Mouse (Mus musculus) mesoderm, embryonic 11.5 days (tissue): ENCODE data around the gene Ankle1.

Experiments used
- DNase-seq: peaks from one replicate; pipeline ENCODE4 v3.0.0-alpha.2; 2012; ENCODE audit warnings: low read depth, low spot score

Ankle1 gene

GRCm38 (mm10) chr8:71381971-71382961, 23.5 kb upstream of the Ankle1 start:
- peak; percentile 91 for DNase-seq

DNA sequence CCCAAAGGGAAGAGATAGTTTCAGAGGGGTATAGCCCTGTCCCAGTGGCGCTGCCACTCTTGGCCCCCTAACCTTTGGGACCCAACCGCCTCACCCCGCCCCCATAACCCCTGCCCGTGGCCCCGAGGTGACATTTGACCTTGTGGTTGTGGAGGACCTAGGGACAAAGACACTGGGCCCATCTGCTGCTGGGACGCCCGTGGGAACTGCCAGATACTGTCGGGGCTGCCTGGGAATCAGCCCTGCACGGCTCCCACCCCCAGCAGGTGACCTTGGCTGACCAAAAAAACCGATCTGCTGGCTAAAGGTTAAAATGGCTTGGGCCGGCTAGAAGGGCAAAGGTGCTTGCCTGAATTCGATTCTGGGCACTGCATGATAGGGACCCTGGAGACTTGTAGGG, 22.4 kb upstream of the Ankle1 start:
- no peak for DNase-seq

DNA sequence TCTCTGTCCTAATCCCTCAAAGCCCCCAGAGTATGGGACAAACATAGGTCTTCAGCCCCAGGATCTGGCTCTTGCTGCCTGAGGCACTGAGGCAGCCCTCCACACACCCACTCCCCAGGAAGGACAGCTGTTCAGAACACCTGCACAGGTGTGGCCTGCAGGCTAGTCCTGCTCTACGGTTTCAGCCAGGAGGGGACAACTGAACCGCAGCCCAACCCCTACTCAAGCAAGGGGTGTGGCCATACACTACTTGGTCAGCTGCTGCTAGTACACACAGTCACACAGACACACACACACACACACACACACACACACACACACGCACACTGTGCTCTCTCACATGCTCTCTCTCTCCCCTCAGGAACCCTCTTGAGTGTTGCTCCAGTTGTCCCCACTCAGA, 21.9 kb upstream of the Ankle1 start:
- DNase-seq, result no peak

DNA sequence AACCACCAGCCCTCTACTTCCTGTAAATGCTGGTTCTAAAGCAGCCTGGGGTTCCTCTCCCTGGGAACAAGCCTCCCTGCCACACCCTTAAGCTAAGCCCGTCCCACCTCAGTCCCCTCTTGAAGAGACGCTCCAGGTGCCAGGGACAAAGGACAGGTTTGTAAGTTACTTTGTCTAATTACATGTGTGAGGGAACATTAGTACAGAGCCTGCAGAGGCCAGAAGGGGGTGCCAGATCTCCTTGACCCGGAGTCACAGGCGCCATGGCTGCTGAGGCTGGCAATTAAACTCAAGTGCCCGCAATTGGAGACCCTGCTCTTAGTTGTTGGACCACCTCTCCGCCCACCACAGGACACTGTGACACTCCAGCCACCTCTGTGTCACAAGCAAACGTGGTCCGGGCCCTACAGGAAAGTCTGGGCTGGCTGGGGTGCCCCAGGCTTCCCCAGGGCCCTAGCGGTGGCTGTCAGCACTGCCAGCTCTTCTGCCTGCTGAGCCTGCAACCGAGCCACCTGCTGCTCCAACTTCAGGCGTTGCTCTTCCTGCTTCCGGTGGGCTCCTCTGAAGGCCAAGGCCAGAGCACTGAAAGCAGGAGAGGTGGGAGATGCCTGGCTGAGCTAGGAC, 20.5 kb upstream of the Ankle1 start:
- DNase-seq, result no peak

- DNase-seq, result no peak
These were observed 17.5 kb upstream of the Ankle1 start for GRCm38 (mm10) chr8:71388267-71388666.

DNA sequence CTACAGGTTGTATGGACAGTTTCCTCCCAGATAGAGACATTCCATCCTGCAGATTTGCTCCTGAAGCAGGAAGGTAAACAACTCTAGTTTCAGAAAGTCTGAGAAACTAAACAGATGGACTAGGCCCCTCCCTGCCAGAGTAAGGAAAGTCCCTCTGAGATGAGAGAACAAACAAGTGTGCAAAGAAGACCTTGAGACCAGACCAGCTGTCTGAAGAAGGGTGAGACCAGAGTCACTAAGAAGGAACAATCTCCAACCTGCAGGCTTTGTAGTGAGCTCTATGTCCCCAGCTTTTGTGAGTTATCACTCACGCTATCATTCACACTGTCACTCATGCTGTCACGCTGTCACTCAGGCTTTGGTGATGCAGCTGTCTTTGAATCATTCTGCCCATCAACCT, 14.1 kb upstream of the Ankle1 start:
- DNase-seq, result no peak

DNA sequence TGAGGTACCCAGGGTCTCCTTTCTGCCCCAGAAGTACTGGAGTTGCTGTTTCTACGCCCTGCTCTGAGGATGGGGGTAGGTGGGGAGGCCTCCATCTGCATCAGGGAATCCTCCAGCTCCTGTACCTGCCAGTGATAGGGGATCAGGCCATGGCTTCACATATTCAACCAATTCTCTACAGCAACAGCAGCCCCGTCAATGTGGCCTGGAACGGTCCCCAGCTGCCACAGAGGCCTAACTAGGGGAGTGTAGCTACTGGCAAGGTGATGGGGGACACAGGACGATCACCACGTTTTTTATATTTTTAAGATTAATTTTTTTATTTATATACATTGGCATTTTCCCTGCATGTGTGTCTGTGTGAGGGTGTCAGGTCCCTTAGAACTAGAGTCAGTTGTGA, 13.4 kb upstream of the Ankle1 start:
- DNase-seq, result no peak

DNA sequence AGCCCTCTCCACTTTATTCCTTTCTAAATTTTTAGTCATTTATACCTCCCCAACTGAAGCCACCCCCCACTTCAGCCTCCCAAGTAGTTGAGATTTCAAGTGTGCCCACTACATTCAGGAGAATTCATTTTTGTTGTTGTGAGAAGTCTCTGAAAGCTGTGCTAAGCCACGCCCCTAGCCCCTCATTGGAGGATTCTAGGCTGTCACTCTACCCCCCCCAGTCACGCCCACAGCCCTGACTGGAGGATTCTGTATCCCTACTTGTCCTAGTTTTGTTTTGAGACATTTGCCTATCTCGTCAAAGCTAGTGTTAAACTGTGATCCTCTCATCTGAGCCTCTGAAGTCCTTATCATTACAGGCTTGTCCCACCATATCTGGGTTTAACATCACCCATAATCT, 12.9 kb upstream of the Ankle1 start:
- DNase-seq, result no peak

DNA sequence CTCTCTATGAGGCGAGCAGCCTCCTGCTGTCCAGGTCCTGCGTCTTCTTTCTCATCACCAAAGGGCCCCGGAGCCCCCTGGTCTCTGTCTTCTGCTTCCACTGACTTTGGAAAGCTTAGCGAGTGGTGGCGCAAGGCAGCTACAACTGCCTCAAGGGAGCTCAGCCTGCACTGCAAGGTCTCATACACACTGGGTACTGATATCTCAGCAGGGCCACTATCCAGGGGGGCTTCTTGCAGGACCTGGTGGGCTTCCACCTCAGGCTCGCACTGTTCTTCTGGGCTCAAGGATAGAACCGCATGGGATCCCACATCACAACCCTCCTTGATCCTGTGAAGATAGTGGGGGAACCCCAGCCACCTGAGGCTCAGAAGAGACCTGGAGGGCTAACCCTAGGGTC, 11.3 kb upstream of the Ankle1 start:
- DNase-seq, result no peak

- no peak for DNase-seq
These were observed 10.7 kb upstream of the Ankle1 start for GRCm38 (mm10) chr8:71395071-71395470.

DNA sequence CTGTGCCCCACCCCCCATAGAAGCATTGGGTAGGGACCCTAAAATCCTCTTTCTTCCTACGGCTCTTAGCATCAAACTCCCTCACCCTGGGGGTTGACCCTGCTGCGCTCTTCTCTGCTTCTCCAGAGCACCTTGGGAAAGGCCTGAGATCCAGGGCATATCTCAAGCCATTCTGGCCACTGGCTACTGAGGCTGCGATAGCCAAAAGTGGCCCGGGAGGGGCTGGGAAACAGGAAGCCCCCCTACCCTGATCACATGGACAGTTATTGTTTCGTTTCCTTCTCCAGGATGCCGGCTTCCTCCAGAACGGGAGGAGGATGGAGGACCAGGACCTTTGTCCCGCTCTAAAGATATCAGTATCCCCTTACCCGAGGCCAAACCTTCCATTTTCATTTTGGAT, 10.2 kb upstream of the Ankle1 start, which contains the start of gene Ushbp1:
Gene Ushbp1 (minus strand): TSS at position 174 of the 400 bp plus-strand sequence.
- no peak for DNase-seq

DNA sequence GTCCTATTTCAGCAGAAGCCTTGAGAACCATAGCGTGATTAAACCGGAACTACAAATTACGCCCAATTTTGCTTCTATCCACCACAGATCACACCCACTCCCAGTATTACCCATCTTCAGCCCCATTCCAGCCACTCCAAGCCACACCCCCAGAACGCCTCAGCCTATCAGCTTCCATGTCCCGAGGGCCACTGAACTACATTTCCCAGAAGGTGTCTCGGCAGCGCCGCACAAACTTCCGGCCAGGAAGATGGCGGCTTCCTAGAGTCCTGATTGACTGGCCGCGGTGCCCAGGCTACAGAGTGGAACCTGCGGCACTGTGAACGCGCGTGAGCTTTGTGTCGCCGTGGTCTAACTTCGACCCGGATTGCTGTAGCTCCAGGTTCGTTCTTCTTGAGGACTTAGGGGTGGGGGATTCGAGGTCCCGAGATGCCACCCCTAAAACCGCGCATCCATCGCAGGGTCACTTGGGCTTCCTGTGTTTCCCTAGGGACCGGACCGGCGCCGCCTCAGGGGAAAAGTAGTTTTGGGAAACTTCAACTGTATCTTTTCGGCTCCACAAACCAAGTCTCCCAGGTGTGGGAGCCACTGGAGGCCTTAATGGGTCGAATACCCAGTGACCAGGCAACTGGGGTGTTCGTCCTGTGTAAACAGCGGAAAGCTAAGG, 9.0 kb upstream of the Ankle1 start, which contains the start of gene Babam1:
Gene Babam1 (plus strand): TSS at position 223 of the 667 bp plus-strand sequence.
- peak; percentile 93 for DNase-seq

DNA sequence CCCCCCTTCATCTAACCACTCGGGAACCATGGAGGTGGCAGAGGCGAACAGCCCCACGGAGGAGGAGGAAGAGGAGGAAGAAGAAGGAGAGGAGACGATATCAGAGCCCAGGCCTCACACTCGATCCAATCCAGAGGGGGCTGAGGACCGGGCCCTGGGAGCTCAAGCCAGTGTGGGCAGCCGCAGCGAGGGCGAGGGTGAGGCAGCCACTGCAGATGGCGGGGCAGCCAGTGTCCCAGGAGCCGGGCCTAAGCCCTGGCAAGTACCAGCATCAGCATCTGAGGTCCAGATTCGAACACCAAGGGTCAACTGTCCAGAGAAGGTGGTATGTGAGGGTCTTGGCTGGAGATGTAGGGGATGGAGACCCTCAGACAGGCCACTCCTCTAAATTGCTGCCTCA, 8.1 kb upstream of the Ankle1 start:
- DNase-seq, result no peak

- no peak for DNase-seq
These were observed 5.0 kb upstream of the Ankle1 start for GRCm38 (mm10) chr8:71400826-71401225.

DNA sequence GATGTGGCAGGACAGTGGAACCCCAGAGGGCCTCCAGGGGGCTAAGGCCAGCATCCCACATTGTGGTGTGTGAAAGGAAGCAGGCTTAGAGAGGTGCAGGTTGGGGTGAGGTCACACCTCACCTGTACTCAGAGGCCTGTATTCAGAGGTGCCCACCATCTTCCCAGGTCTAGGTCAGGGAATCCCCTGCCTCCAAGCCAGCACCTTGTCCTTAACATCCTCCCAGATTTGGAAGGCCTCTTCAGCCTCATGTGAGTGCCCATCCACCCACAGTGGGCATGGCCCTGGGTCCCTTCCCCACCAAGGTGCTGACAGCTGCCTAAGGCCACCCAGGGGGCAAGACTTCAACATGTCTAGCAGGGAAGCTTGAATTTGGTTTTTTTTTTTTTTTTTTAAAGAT, 4.4 kb upstream of the Ankle1 start:
- no peak for DNase-seq

GRCm38 (mm10) chr8:71402446-71402964, 3.3 kb upstream of the Ankle1 start:
- no peak for DNase-seq

- no peak for DNase-seq
These were observed 2.5 kb upstream of the Ankle1 start for GRCm38 (mm10) chr8:71403107-71403885.

GRCm38 (mm10) chr8:71404011-71404410, 1.8 kb upstream of the Ankle1 start:
- DNase-seq, result no peak

GRCm38 (mm10) chr8:71404951-71405351, 859 bp upstream of the Ankle1 start:
- no peak for DNase-seq

GRCm38 (mm10) chr8:71406099-71407015, 547 bp downstream of the Ankle1 start:
- peak; percentile 82 for DNase-seq
